In the genomic region with DNA sequence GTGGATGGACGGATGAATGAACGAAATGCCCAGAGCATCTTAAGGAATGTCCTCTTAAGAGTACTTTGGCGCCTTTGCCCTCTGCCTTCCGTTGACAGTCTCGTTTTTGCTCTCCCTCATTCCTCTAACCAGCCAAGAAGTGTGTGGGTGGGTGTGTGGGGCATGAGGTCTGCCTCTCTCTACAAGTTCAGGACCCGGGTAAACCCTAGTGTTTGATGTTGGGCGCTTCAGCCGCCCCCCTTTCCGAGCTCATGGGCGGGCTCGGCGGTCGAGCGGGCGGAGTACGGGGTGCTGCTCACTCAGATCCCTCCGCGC, we compare ENCODE assay signal across 8 mouse cellular contexts. TPM values are rescaled to one million over a fixed set of nuclear protein-coding genes. Genes with fewer than 3 reads are reported as not detected.
DNase-seq lines count a peak whose midpoint lies in the region; ATAC-seq and TF ChIP-seq lines count a peak whose summit lies in the region.

No protein-coding gene starts in this region.

- H3K36me3 ChIP-seq in spleen, adult 2 months (ENCODE audit: control insufficient read depth, insufficient read depth, low read length): no peaks in the 10 kb centered on the region
- no peaks in the 10 kb centered on the region for H3K36me3 ChIP-seq in forebrain, embryonic 11.5 days (ENCODE audit: control insufficient read depth, insufficient read depth, low read length)
- H3K36me3 ChIP-seq in liver, embryonic 11.5 days (ENCODE audit: control insufficient read depth, insufficient read depth, low read length): no peaks in the 10 kb centered on the region; the same call in 1 of the 2 replicates
- no peaks in the 10 kb centered on the region for H3K36me3 ChIP-seq in stomach, embryonic 15.5 days

- peak overlapping the region; percentile 46 for H3K9ac ChIP-seq in forebrain, embryonic 11.5 days (ENCODE audit: low read length)
- peak overlapping the region; percentile 95 for H3K9ac ChIP-seq in liver, embryonic 11.5 days (ENCODE audit: low read depth, low read length)
- peak overlapping the region; percentile 23; the same call in 1 of the 2 replicates for H3K9ac ChIP-seq in stomach, embryonic 15.5 days

- ATAC-seq in forebrain, embryonic 11.5 days (replicated peaks; ENCODE audit: low FRiP score): no peak; the same call in 1 of the 2 replicates
- no peak for ATAC-seq in liver, embryonic 11.5 days (replicated peaks; ENCODE audit: low FRiP score)
- no peak; the same call in 1 of the 2 replicates for ATAC-seq in stomach, embryonic 15.5 days (ENCODE audit: insufficient read depth, low FRiP score, low read depth)

- H3K9me3 ChIP-seq in forebrain, embryonic 11.5 days (ENCODE audit: control insufficient read depth, low read length): no peaks in the 10 kb centered on the region
- H3K9me3 ChIP-seq in liver, embryonic 11.5 days (ENCODE audit: control insufficient read depth, low read length): no peaks in the 10 kb centered on the region
- H3K9me3 ChIP-seq in stomach, embryonic 15.5 days: no peaks in the 10 kb centered on the region

- TF ChIP-seq POLR2A in spleen, adult 2 months (IDR thresholded peaks at IDR 0.05; ENCODE audit: low read depth, low read length): no peak

- no peak for TF ChIP-seq CTCF in spleen, adult 2 months (IDR thresholded peaks at IDR 0.05; ENCODE audit: extremely low read depth, insufficient read depth, insufficient read length, insufficient replicate concordance)

- DNase-seq in spleen, adult 2 months (ENCODE audit: low read depth in 1 of 2, low spot score in 2 of 2): no peak
- DNase-seq in spleen, postnatal 4 days (ENCODE audit: low spot score in 2 of 2): no peak
- DNase-seq in forebrain, embryonic 11.5 days (ENCODE audit: low spot score): no peak
- no peak for DNase-seq in liver, embryonic 11.5 days (ENCODE audit: low spot score)
- DNase-seq in adipocyte (ENCODE audit: low spot score): no peak
- DNase-seq in c-Kit-positive CD71-positive TER-119-positive erythroid progenitor cells, embryonic 14.5 days (ENCODE audit: low spot score): no peak
- DNase-seq in urinary bladder, postnatal 14 days (ENCODE audit: low spot score): no peak

- H3K4me2 ChIP-seq in forebrain, embryonic 11.5 days (ENCODE audit: low read depth, low read length, severe bottlenecking): peak overlapping the region; percentile 71
- H3K4me2 ChIP-seq in liver, embryonic 11.5 days: peak overlapping the region; percentile 92
- H3K4me2 ChIP-seq in stomach, embryonic 15.5 days: peak overlapping the region; percentile 64

- peaks cover 6% of the 10 kb centered on the region; the same call in 1 of the 2 replicates for H3K4me1 ChIP-seq in spleen, adult 2 months (ENCODE audit: control insufficient read depth, insufficient read depth, insufficient read length)
- H3K4me1 ChIP-seq in forebrain, embryonic 11.5 days (replicated peaks; ENCODE audit: control insufficient read depth, insufficient read depth, low read length): 0 out of 2 replicates have a peak, but pooled peaks cover 2% of the 10 kb centered on the region
- peaks cover 29% of the 10 kb centered on the region for H3K4me1 ChIP-seq in liver, embryonic 11.5 days (replicated peaks; ENCODE audit: control insufficient read depth, insufficient read depth, low read length)
- peaks cover 26% of the 10 kb centered on the region for H3K4me1 ChIP-seq in stomach, embryonic 15.5 days

- WGBS in spleen, adult 2 months: 1% methylated on average over 18 of the region's 18 CpGs
- 0% methylated on average over 18 of the region's 18 CpGs for WGBS in forebrain, embryonic 11.5 days
- WGBS in liver, embryonic 11.5 days: under 1% methylated on average over 18 of the region's 18 CpGs
- under 1% methylated on average over 18 of the region's 18 CpGs for WGBS in stomach, embryonic 15.5 days

- H3K4me3 ChIP-seq in spleen, adult 2 months (ENCODE audit: extremely low read depth, insufficient read depth, insufficient read length): peak overlapping the region; percentile 53
- peak overlapping the region; percentile 76 for H3K4me3 ChIP-seq in forebrain, embryonic 11.5 days (ENCODE audit: low read depth, low read length)
- H3K4me3 ChIP-seq in liver, embryonic 11.5 days (ENCODE audit: low read depth, low read length): peak overlapping the region; percentile 91
- H3K4me3 ChIP-seq in stomach, embryonic 15.5 days (replicated peaks): peak overlapping the region; percentile 80

- peak overlapping the region; percentile 44 for H3K27ac ChIP-seq in spleen, adult 2 months (ENCODE audit: insufficient read depth, low read length)
- H3K27ac ChIP-seq in forebrain, embryonic 11.5 days (ENCODE audit: low read depth, low read length): no peak overlapping the region
- no peak overlapping the region; the same call in 1 of the 2 replicates for H3K27ac ChIP-seq in liver, embryonic 11.5 days (ENCODE audit: low read depth, low read length)
- no peak overlapping the region; the same call in 1 of the 2 replicates for H3K27ac ChIP-seq in stomach, embryonic 15.5 days

- H3K27me3 ChIP-seq in spleen, adult 2 months (ENCODE audit: control insufficient read depth, insufficient read depth, low read length): no peaks in the 10 kb centered on the region
- H3K27me3 ChIP-seq in forebrain, embryonic 11.5 days (ENCODE audit: control insufficient read depth, insufficient read depth, low read length): no peaks in the 10 kb centered on the region
- H3K27me3 ChIP-seq in liver, embryonic 11.5 days (replicated peaks; ENCODE audit: control insufficient read depth, insufficient read depth, low read length): no peaks in the 10 kb centered on the region
- H3K27me3 ChIP-seq in stomach, embryonic 15.5 days (replicated peaks): no peaks in the 10 kb centered on the region

RNA-seq across cellular contexts. Expression of gene Notch2, which starts 0.3 kb away (rescaled TPM):
- polyA plus RNA-seq in spleen, adult 2 months (2012; rRNA removed): 45.7 and 63.3 TPM in 2 replicates
- polyA plus RNA-seq in forebrain, embryonic 11.5 days (2014; fragmentation: Nextera tagmentation; extraction: Ambion mirVana): 27.6 TPM in 2 replicates
- 17.2 and 18.4 TPM in 2 replicates for polyA plus RNA-seq in liver, embryonic 11.5 days (2014; fragmentation: Nextera tagmentation; extraction: Ambion mirVana)
- 21.4 and 24.7 TPM in 2 replicates for polyA plus RNA-seq in stomach, embryonic 15.5 days (2015; fragmentation: Nextera tagmentation; extraction: Ambion mirVana)

Comparison
In these comparisons a context has a peak if more than half of its experiments do, and no peak if none do; other contexts are left out.
1. H3K9ac ChIP-seq: peak in every context shown above with its lines; median percentile 95 in liver, embryonic 11.5 days; 46 in forebrain, embryonic 11.5 days; 23 in stomach, embryonic 15.5 days.